In genomic region chr11:58587898-58588348, GRCm38 (mm10) we compare ENCODE assay signal across 9 mouse cellular contexts. TPM values are rescaled to one million over a fixed set of nuclear protein-coding genes. Genes with fewer than 3 reads are reported as not detected.
A peak's percentile ranks its signal among the peaks of the same experiment; 100 is the strongest.
DNase-seq lines count a peak whose midpoint lies in the region; ATAC-seq and TF ChIP-seq lines count a peak whose summit lies in the region.
"Had no signal": no experiment of that assay in that cellular context is flagged by ENCODE, and none has a peak within 500 bp of the region (broad histone marks: within the 10 kb centered on the region; RNA-seq: fewer than 3 reads in every experiment).

No protein-coding gene starts in this region.

- H3K27me3 ChIP-seq in forebrain, postnatal 0 days (ENCODE audit: insufficient read depth, low read length) = no peaks in the 10 kb centered on the region
- H3K27me3 ChIP-seq in forebrain, embryonic 15.5 days = no peaks in the 10 kb centered on the region
- no peaks in the 10 kb centered on the region for H3K27me3 ChIP-seq in lung, postnatal 0 days (replicated peaks; ENCODE audit: insufficient read depth, low read length)
- no peaks in the 10 kb centered on the region for H3K27me3 ChIP-seq in spleen, adult 2 months (ENCODE audit: control insufficient read depth, insufficient read depth, low read length)

- no peak for ATAC-seq in forebrain, postnatal 0 days
- no peak for ATAC-seq in forebrain, embryonic 15.5 days (replicated peaks)
- ATAC-seq in lung, postnatal 0 days = no peak

- TF ChIP-seq CTCF in forebrain, postnatal 0 days (IDR thresholded peaks at IDR 0.05; ENCODE audit: low read depth) = peak; percentile 73
- TF ChIP-seq CTCF in lung, postnatal 0 days (IDR thresholded peaks at IDR 0.05) = peak; percentile 62
- peak; percentile 26; the same call in 1 of the 2 replicates for TF ChIP-seq CTCF in spleen, adult 2 months (IDR thresholded peaks at IDR 0.05; ENCODE audit: extremely low read depth, insufficient read depth, insufficient read length, insufficient replicate concordance)

- no peak overlapping the region for H3K9ac ChIP-seq in forebrain, postnatal 0 days
- no peak overlapping the region for H3K9ac ChIP-seq in forebrain, embryonic 15.5 days (replicated peaks)
- H3K9ac ChIP-seq in lung, postnatal 0 days (replicated peaks; ENCODE audit: low read depth) = no peak overlapping the region

- no peak overlapping the region for H3K27ac ChIP-seq in forebrain, postnatal 0 days (ENCODE audit: low read depth, low read length)
- no peak overlapping the region for H3K27ac ChIP-seq in forebrain, embryonic 15.5 days (replicated peaks)
- no peak overlapping the region for H3K27ac ChIP-seq in lung, postnatal 0 days (ENCODE audit: low read length)
- H3K27ac ChIP-seq in spleen, adult 2 months (ENCODE audit: insufficient read depth, low read length) = no peak overlapping the region

- H3K4me3 ChIP-seq in forebrain, postnatal 0 days (ENCODE audit: low read depth, low read length) = no peak overlapping the region
- H3K4me3 ChIP-seq in forebrain, embryonic 15.5 days = no peak overlapping the region
- no peak overlapping the region for H3K4me3 ChIP-seq in lung, postnatal 0 days (ENCODE audit: low read depth, low read length)
- no peak overlapping the region for H3K4me3 ChIP-seq in spleen, adult 2 months (ENCODE audit: extremely low read depth, insufficient read depth, insufficient read length)

- TF ChIP-seq POLR2A in spleen, adult 2 months (IDR thresholded peaks at IDR 0.05; ENCODE audit: low read depth, low read length) = no peak

- TF ChIP-seq EP300 in lung, postnatal 0 days (IDR thresholded peaks at IDR 0.05) = no peak

- H3K4me1 ChIP-seq in forebrain, postnatal 0 days (ENCODE audit: insufficient read depth) = no peaks in the 10 kb centered on the region
- H3K4me1 ChIP-seq in forebrain, embryonic 15.5 days = peaks cover 12% of the 10 kb centered on the region; the same call in 1 of the 2 replicates
- no peaks in the 10 kb centered on the region for H3K4me1 ChIP-seq in lung, postnatal 0 days (ENCODE audit: insufficient read depth, low read depth, low read length)
- no peaks in the 10 kb centered on the region for H3K4me1 ChIP-seq in spleen, adult 2 months (ENCODE audit: control insufficient read depth, insufficient read depth, insufficient read length)

- 60% methylated on average over 7 of the region's 7 CpGs for WGBS in forebrain, postnatal 0 days
- 67% methylated on average over 7 of the region's 7 CpGs for WGBS in forebrain, embryonic 15.5 days
- WGBS in lung, postnatal 0 days = 71% methylated on average over 7 of the region's 7 CpGs
- WGBS in spleen, adult 2 months = 68% methylated on average over 7 of the region's 7 CpGs

- no peaks in the 10 kb centered on the region for H3K36me3 ChIP-seq in forebrain, postnatal 0 days (ENCODE audit: insufficient read depth)
- no peaks in the 10 kb centered on the region for H3K36me3 ChIP-seq in forebrain, embryonic 15.5 days
- no peaks in the 10 kb centered on the region for H3K36me3 ChIP-seq in lung, postnatal 0 days (ENCODE audit: insufficient read depth, low read length)
- H3K36me3 ChIP-seq in spleen, adult 2 months (ENCODE audit: control insufficient read depth, insufficient read depth, low read length) = no peaks in the 10 kb centered on the region

- H3K9me3 ChIP-seq in forebrain, postnatal 0 days (ENCODE audit: low read length) = no peaks in the 10 kb centered on the region
- no peaks in the 10 kb centered on the region for H3K9me3 ChIP-seq in forebrain, embryonic 15.5 days
- H3K9me3 ChIP-seq in lung, postnatal 0 days (ENCODE audit: low read length) = no peaks in the 10 kb centered on the region

- DNase-seq in forebrain, postnatal 0 days = peak; percentile 21
- peak; percentile 39 for DNase-seq in 416B (ENCODE audit: low read depth)
- DNase-seq in adrenal gland, adult 18-20 months (ENCODE audit: low spot score in 2 of 2) = peak; percentile 61 to 63
- peak; percentile 53 for DNase-seq in embryo, embryonic 11.5 days (ENCODE audit: low read depth, low spot score)
- DNase-seq in induced T-regulatory cell, adult 2 months (ENCODE audit: low read depth) = peak; percentile 29
- DNase-seq in lung, postnatal 0 days (ENCODE audit: low spot score) = no peak
- peak in 1 of 2 experiments; percentile 17 for DNase-seq in spleen, adult 2 months (ENCODE audit: low read depth in 1 of 2, low spot score in 2 of 2)

- no peak overlapping the region for H3K4me2 ChIP-seq in forebrain, postnatal 0 days (ENCODE audit: low read depth)
- no peak overlapping the region for H3K4me2 ChIP-seq in forebrain, embryonic 15.5 days (replicated peaks)
- no peak overlapping the region for H3K4me2 ChIP-seq in lung, postnatal 0 days (replicated peaks; ENCODE audit: low read depth, low read length)

RNA-seq across cellular contexts. Expression of gene Olfr324, which starts 7.0 kb away (rescaled TPM):
- total RNA-seq in forebrain, postnatal 0 days (2014; rRNA removed) = not detected in 2 replicates
- polyA plus RNA-seq in forebrain, postnatal 0 days (2015; fragmentation: Nextera tagmentation; extraction: Ambion mirVana) = 0.13 TPM in 1 of 2 replicates, not detected in the other
- not detected in 2 replicates for polyA plus RNA-seq in forebrain, embryonic 15.5 days (2015; fragmentation: Nextera tagmentation; extraction: Ambion mirVana)
- not detected for total RNA-seq in adrenal gland, adult 18-20 months (2021)
- not detected in 2 replicates for polyA plus RNA-seq in lung, postnatal 0 days (2015; fragmentation: Nextera tagmentation; extraction: Ambion mirVana)
- polyA plus RNA-seq in spleen, adult 2 months (2012; rRNA removed) = not detected in 2 replicates
- total RNA-seq: left cerebral cortex, postnatal 14 days had no signal

RNA-seq across cellular contexts. Expression of gene Olfr325, which starts 10.4 kb away (rescaled TPM):
- total RNA-seq in forebrain, postnatal 0 days (2014; rRNA removed) = not detected in 2 replicates
- polyA plus RNA-seq in forebrain, postnatal 0 days (2015; fragmentation: Nextera tagmentation; extraction: Ambion mirVana) = not detected in 2 replicates
- not detected in 2 replicates for polyA plus RNA-seq in forebrain, embryonic 15.5 days (2015; fragmentation: Nextera tagmentation; extraction: Ambion mirVana)
- total RNA-seq in adrenal gland, adult 18-20 months (2021) = not detected
- polyA plus RNA-seq in lung, postnatal 0 days (2015; fragmentation: Nextera tagmentation; extraction: Ambion mirVana) = not detected in 2 replicates
- polyA plus RNA-seq in spleen, adult 2 months (2012; rRNA removed) = not detected in 2 replicates
- total RNA-seq: left cerebral cortex, postnatal 14 days had no signal

RNA-seq across cellular contexts. Expression of gene Olfr224, which starts 17.6 kb away (rescaled TPM):
- not detected in 2 replicates for total RNA-seq in forebrain, postnatal 0 days (2014; rRNA removed)
- 0.10 TPM in 1 of 2 replicates, not detected in the other for polyA plus RNA-seq in forebrain, postnatal 0 days (2015; fragmentation: Nextera tagmentation; extraction: Ambion mirVana)
- not detected in 2 replicates for polyA plus RNA-seq in forebrain, embryonic 15.5 days (2015; fragmentation: Nextera tagmentation; extraction: Ambion mirVana)
- total RNA-seq in adrenal gland, adult 18-20 months (2021) = not detected
- polyA plus RNA-seq in lung, postnatal 0 days (2015; fragmentation: Nextera tagmentation; extraction: Ambion mirVana) = not detected in 2 replicates
- polyA plus RNA-seq in spleen, adult 2 months (2012; rRNA removed) = not detected in 2 replicates
- total RNA-seq: left cerebral cortex, postnatal 14 days had no signal

RNA-seq across cellular contexts. Expression of gene 2210407C18Rik, which starts 28.0 kb away (rescaled TPM):
- not detected in 2 replicates for total RNA-seq in forebrain, postnatal 0 days (2014; rRNA removed)
- polyA plus RNA-seq in forebrain, postnatal 0 days (2015; fragmentation: Nextera tagmentation; extraction: Ambion mirVana) = not detected in 2 replicates
- not detected in 2 replicates for polyA plus RNA-seq in forebrain, embryonic 15.5 days (2015; fragmentation: Nextera tagmentation; extraction: Ambion mirVana)
- total RNA-seq in adrenal gland, adult 18-20 months (2021) = not detected
- polyA plus RNA-seq in lung, postnatal 0 days (2015; fragmentation: Nextera tagmentation; extraction: Ambion mirVana) = not detected in 2 replicates
- polyA plus RNA-seq in spleen, adult 2 months (2012; rRNA removed) = not detected in 2 replicates

RNA-seq across cellular contexts. Expression of gene Olfr328, which starts 32.5 kb away (rescaled TPM):
- not detected in 2 replicates for total RNA-seq in forebrain, postnatal 0 days (2014; rRNA removed)
- not detected in 2 replicates for polyA plus RNA-seq in forebrain, postnatal 0 days (2015; fragmentation: Nextera tagmentation; extraction: Ambion mirVana)
- 0.10 TPM in 1 of 2 replicates, not detected in the other for polyA plus RNA-seq in forebrain, embryonic 15.5 days (2015; fragmentation: Nextera tagmentation; extraction: Ambion mirVana)
- under 1 TPM in 1 of 2 experiments, not detected in 1; 0.13 TPM for total RNA-seq in adrenal gland, adult 18-20 months (2021)
- 0.07 TPM in 1 of 2 replicates, not detected in the other for polyA plus RNA-seq in lung, postnatal 0 days (2015; fragmentation: Nextera tagmentation; extraction: Ambion mirVana)
- 0.08 TPM in 1 of 2 replicates, not detected in the other for polyA plus RNA-seq in spleen, adult 2 months (2012; rRNA removed)
